Mouse (Mus musculus): ENCODE data around the gene Rbfox1. TPM values are rescaled to one million over a fixed set of nuclear protein-coding genes. Genes with fewer than 3 reads are reported as not detected.

Rbfox1 gene
- polyA plus RNA-seq, 1 experiment, result 1.4 TPM

DNA sequence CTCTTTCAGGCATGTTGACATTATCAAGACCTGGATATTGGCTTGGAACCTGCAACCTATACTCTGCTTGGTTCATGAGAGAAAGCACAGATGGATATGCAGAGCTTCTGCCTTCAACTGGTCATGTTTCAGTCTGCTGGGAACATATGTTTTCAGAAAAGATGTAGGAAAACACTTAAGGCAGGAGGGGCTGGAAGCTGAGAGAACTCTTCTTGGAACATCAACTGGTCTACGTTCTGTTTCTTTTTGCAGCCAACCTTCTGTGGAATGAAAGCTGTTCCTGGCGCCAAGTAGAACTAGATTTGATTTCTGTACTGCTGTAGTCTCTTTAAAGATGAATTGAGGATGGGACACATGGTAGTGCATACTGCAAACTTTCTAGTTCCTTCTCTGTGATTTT is 851.4 kb downstream of the Rbfox1 start:
- H3K27ac ChIP-seq (ENCODE audit: insufficient read depth, low read length), result no peak overlapping the region

DNA sequence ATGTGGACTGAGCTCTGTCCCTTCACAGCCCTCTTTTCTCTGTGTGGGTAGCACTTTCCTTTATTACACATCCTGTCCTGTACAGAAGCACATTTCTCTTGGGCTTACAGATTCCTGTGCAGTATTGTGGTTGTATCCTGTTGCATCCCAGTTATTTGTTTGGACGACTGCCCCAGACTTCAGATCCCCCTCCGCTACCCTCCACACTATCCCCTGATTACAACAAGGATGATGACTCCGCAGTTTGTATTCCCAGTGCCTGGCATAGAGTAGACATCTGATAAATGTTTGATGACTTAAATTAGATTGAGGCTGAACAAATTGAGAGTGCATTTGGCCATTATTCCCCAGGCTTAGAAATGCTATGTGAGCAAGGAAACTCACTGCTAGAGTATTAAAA is 851.8 kb downstream of the Rbfox1 start:
- TF ChIP-seq POLR2A (IDR thresholded peaks at IDR 0.05; ENCODE audit: low read depth, low read length) (no peak), CTCF (IDR thresholded peaks at IDR 0.05; ENCODE audit: borderline replicate concordance, insufficient read depth, low read length) (no peak)
- H3K4me1 ChIP-seq (ENCODE audit: control insufficient read depth, insufficient read depth, low read length), result no peaks in the 10 kb centered on the region; the same call in 1 of the 2 replicates
- H3K27ac ChIP-seq (ENCODE audit: insufficient read depth, low read length), result no peak overlapping the region
- H3K4me3 ChIP-seq (ENCODE audit: insufficient read depth, low read length), result no peak overlapping the region

More for the DNA sequence above, 851.4 kb downstream of the Rbfox1 start:
- TF ChIP-seq CTCF (IDR thresholded peaks at IDR 0.05; ENCODE audit: borderline replicate concordance, insufficient read depth, low read length), result no peak
- TF ChIP-seq POLR2A (IDR thresholded peaks at IDR 0.05; ENCODE audit: low read depth, low read length), result no peak
- H3K4me3 ChIP-seq (ENCODE audit: insufficient read depth, low read length), result no peak overlapping the region
- H3K4me1 ChIP-seq (ENCODE audit: control insufficient read depth, insufficient read depth, low read length), result no peaks in the 10 kb centered on the region; the same call in 1 of the 2 replicates

DNA sequence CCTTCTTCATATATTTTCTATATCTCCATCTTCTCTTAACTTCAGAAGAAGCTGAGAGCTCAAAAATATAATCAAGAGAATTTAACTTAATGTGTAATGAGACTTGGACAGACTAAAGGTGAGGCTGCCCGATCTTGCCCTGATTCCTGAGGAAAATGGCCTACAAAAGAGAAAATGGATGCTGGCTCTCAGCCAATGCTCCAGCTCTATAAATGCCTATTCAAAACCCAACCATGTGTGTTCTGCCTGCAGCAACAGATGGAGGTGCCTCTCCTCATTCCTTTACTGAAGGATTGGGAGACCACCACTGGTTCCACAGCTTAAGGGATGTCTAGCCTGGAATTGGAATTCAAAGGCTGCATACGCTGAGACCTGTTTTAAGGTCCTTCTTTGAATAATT is 861.0 kb downstream of the Rbfox1 start:
- TF ChIP-seq POLR2A (IDR thresholded peaks at IDR 0.05; ENCODE audit: low read depth, low read length) (no peak), CTCF (IDR thresholded peaks at IDR 0.05; ENCODE audit: borderline replicate concordance, insufficient read depth, low read length) (no peak)
- no peaks in the 10 kb centered on the region for H3K4me1 ChIP-seq (ENCODE audit: control insufficient read depth, insufficient read depth, low read length)
- no peak overlapping the region for H3K4me3 ChIP-seq (ENCODE audit: insufficient read depth, low read length)
- H3K27ac ChIP-seq (ENCODE audit: insufficient read depth, low read length), result no peak overlapping the region

DNA sequence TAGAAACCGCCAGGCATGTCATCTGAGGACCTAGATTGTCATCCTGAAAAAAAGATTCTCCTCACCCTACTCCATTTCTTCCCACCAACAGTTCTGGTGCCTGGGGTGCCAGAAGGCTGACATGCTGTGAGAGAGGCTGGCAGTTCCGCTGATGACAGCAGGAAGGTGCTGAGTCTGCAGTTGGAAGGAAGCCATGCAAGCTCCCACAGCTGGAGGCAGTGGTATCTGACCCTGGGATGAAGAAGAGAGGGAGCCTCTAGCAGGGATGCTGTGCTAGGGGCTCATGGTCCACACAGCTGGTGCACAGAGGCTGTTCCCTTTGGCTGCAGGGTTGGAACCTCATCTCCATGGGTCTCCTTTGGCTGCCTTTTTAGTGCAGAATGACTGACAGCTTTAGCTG is 865.3 kb downstream of the Rbfox1 start:
- no peaks in the 10 kb centered on the region for H3K4me1 ChIP-seq (ENCODE audit: control insufficient read depth, insufficient read depth, low read length)
- H3K4me3 ChIP-seq (ENCODE audit: insufficient read depth, low read length), result no peak overlapping the region
- H3K27ac ChIP-seq (ENCODE audit: insufficient read depth, low read length), result no peak overlapping the region
- TF ChIP-seq CTCF (IDR thresholded peaks at IDR 0.05; ENCODE audit: borderline replicate concordance, insufficient read depth, low read length) (no peak), POLR2A (IDR thresholded peaks at IDR 0.05; ENCODE audit: low read depth, low read length) (no peak)

DNA sequence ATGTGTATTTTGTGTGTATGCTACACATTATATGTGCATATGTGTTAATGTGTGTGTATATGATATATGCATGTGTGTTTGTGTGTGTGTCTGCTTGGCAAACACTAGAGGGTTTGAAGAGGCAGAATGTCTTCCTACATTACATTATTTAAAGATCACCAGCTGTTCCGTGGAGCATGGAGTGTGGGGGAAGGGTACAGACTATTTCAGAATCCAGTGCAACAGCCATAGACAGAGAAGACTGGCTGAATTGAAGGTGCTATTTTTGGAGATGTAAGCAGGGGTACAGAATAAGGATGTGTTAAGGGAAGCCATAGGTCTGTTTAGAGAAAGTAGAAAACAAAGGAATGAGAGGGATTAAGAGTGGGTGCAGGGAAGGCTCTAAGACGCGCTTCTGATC is 869.7 kb downstream of the Rbfox1 start:
- H3K27ac ChIP-seq (ENCODE audit: insufficient read depth, low read length), result no peak overlapping the region
- H3K4me1 ChIP-seq (ENCODE audit: control insufficient read depth, insufficient read depth, low read length), result no peaks in the 10 kb centered on the region
- no peak overlapping the region for H3K4me3 ChIP-seq (ENCODE audit: insufficient read depth, low read length)
- TF ChIP-seq POLR2A (IDR thresholded peaks at IDR 0.05; ENCODE audit: low read depth, low read length), result no peak

DNA sequence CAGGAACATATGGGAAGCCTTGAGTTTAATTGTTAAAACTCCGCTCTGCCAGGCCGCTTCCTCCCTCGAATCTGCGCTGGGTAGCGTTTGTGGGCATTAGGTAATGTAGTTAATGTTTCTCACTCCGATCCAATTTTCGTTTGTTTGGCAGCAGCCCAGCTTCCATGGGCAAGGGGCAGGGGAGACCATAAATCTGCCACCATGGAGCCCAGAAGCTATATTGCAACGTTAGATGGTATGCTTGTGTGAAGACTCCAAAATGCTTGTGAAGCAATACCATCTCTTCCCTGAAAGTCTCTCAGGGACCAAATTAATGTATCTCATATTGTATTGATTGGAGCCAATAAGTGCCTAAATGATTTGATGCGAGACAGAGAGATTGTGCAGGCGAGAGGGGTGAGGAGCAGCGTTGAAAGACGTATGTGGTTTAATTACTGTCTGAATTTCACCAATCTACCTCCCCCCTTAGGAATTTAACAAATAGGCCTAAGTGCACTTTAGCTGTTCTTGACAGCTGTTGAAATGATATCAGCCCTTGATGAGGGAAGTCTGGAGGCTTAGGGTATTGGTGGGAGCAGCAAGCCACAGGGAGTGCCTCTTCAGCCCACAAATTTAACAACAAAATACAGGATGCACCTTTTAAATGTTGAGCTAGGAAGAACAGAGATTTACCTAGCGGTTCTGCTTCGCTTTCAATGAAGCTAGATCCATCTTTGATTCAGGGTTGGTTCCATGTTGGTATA is 884.5 kb downstream of the Rbfox1 start:
- Histone ChIP-seq H3K27ac (ENCODE audit: insufficient read depth, low read length) (no peak overlapping the region), H3K4me3 (ENCODE audit: insufficient read depth, low read length) (no peak overlapping the region), H3K4me1 (ENCODE audit: control insufficient read depth, insufficient read depth, low read length) (no peaks in the 10 kb centered on the region)
- TF ChIP-seq POLR2A (IDR thresholded peaks at IDR 0.05; ENCODE audit: low read depth, low read length), result no peak
- TF ChIP-seq CTCF (IDR thresholded peaks at IDR 0.05; ENCODE audit: borderline replicate concordance, insufficient read depth, low read length), result no peak

DNA sequence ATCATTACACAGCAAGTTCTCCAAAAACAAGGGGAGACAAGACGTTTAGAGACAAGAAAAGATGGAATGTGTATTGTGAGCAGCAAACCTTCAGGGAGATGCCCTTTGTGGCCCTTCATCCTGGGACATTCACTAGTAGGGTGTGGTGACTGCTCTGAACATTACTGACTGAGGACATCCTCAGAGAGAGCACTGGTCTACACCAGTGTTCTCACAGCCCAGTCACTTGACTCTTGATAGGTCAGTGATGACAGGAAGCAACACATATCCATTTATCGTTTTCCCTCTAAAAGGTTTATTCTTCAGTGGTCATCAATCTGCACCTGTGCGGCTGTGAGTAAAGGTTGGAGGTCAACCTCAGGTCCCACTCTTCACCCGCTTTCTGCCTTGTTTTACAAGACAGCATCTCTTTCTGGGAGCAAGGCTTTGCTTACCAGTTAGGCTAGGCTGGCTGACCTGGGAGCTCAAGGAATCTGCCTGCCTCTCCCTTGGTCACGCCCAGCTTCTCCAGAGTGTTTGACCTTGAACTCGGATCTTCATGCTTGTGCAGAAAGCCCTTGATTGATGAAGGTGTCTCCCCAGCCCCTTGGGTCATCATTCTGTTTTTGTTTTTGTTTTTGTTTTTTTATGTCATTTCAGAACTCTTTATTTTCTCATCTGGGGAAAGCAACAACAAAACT is 892.5 kb downstream of the Rbfox1 start:
- Histone ChIP-seq H3K27ac (ENCODE audit: insufficient read depth, low read length) (no peak overlapping the region), H3K4me3 (ENCODE audit: insufficient read depth, low read length) (no peak overlapping the region), H3K4me1 (ENCODE audit: control insufficient read depth, insufficient read depth, low read length) (no peaks in the 10 kb centered on the region)
- TF ChIP-seq POLR2A (IDR thresholded peaks at IDR 0.05; ENCODE audit: low read depth, low read length) (no peak), CTCF (IDR thresholded peaks at IDR 0.05; ENCODE audit: borderline replicate concordance, insufficient read depth, low read length) (no peak)

DNA sequence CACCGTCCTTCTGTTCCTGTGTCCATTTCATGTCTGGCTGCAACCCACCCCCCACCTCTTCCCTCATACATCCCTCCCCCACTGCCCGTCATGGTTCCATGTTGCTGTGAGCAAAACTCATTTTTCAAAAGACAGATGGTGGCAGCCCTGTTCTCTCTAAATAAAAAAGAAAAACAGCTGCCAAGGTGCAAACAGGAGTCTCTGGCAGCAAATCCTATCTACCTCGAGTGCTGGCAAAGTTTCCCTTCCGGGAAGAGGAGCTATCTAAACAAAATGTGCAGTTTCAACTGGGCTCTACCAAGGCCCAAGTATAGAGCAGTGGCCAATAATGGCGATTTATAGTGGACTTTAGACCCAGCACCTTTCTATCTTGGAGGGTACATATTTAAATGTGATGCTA is 899.0 kb downstream of the Rbfox1 start:
- Histone ChIP-seq H3K4me1 (ENCODE audit: control insufficient read depth, insufficient read depth, low read length) (no peaks in the 10 kb centered on the region), H3K4me3 (ENCODE audit: insufficient read depth, low read length) (no peak overlapping the region), H3K27ac (ENCODE audit: insufficient read depth, low read length) (no peak overlapping the region)
- TF ChIP-seq CTCF (IDR thresholded peaks at IDR 0.05; ENCODE audit: borderline replicate concordance, insufficient read depth, low read length) (no peak), POLR2A (IDR thresholded peaks at IDR 0.05; ENCODE audit: low read depth, low read length) (no peak)

DNA sequence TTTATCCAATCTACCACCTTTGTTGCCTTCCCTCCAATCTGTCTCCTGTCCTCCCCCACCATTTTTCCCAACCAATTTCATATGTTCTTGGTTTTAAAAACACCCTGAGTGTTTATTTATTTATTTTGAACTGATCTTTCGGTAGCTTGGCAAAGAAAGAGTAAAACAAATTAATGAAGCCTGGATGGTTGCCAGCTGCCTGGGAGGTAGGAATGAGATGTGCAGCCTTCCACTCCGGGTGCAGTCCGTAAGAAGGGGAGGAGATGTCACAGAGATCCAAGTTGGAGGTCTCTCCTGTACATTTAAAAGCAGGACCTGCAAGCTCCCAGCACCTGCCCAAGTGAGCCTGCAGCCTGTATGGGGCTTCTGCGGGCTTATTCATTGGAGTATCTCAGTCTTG is 899.9 kb downstream of the Rbfox1 start:
- TF ChIP-seq POLR2A (IDR thresholded peaks at IDR 0.05; ENCODE audit: low read depth, low read length) (no peak), CTCF (IDR thresholded peaks at IDR 0.05; ENCODE audit: borderline replicate concordance, insufficient read depth, low read length) (no peak)
- Histone ChIP-seq H3K4me1 (ENCODE audit: control insufficient read depth, insufficient read depth, low read length) (no peaks in the 10 kb centered on the region), H3K27ac (ENCODE audit: insufficient read depth, low read length) (no peak overlapping the region), H3K4me3 (ENCODE audit: insufficient read depth, low read length) (no peak overlapping the region)

DNA sequence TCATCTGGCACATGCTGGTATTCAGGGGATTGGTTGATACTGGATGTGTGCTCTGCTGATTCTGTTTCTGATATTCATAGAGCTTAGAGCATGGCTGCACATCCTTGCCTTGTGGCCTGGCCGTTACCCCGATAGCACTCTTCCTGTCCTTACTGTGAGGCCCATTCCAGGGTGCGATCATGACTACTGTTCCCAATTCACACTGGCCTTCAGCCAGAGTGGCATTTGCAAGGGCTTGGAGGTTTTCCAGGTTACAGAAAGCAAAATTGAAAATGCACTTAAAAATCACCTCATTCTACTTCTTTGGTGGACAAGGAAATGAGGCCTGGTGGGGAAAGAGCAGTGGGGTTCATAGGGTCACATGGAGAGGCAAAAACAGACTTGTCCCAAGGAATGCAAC is 906.1 kb downstream of the Rbfox1 start:
- H3K4me3 ChIP-seq (ENCODE audit: insufficient read depth, low read length), result no peak overlapping the region
- no peak overlapping the region for H3K27ac ChIP-seq (ENCODE audit: insufficient read depth, low read length)
- TF ChIP-seq CTCF (IDR thresholded peaks at IDR 0.05; ENCODE audit: borderline replicate concordance, insufficient read depth, low read length) (no peak), POLR2A (IDR thresholded peaks at IDR 0.05; ENCODE audit: low read depth, low read length) (no peak)
- H3K4me1 ChIP-seq (ENCODE audit: control insufficient read depth, insufficient read depth, low read length), result no peaks in the 10 kb centered on the region
